Mouse (Mus musculus) A20 (cell line): ENCODE data around the gene Dennd6b.
A peak's percentile ranks its signal among the peaks of the same experiment; 100 is the strongest.

Experiments
- DNase-seq: peaks from one replicate; pipeline ENCODE4 v3.0.0-alpha.2; 2011; ENCODE audit warnings: low read depth, low spot score

The Dennd6b gene

GRCm38 (mm10) chr15:89181561-89182270 lies 14.6 kb downstream of the Dennd6b start:
- DNase-seq, result peak; percentile 35

DNA sequence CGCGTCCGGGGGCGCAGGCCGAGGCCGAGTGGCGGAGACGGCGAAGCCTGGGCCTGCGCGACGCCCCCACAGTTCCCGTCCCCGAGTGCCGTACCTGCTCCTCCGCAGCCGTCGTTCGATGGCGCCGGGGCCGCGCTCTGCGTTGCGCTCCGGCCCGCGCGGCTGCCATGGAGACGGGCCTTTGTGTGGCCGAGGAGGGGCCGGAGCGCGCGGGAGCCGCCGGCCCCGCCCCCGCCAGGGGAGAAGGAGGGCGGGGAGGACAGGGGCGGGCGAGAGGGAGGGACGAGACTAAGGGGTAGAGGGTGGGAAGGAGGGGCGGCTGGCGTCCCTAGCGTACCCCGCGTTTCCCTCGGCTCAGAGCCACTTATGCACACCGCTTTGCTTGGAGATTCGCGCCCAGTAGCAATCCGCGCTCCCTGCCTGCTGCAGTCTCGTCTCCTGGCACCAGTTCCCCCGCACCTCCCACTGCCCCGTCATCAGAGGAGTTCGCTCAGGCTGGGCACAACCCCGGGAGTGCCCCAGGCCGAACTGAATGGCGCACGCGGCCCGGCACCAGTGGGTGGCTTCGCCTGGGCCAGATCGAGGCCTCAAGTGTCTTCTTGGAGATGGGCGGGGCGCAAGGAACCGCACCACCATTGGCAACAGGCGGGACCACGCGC lies 15.6 kb downstream of the Dennd6b start, which contains the start of gene Plxnb2:
Gene Plxnb2 (minus strand): TSS at position 218 of the 659 bp plus-strand sequence.
- peak; percentile 92 for DNase-seq

- peak; percentile 70 for DNase-seq
These were observed 16.2 kb downstream of the Dennd6b start for GRCm38 (mm10) chr15:89180081-89180541.

GRCm38 (mm10) chr15:89179630-89179964 lies 16.7 kb downstream of the Dennd6b start:
- peak; percentile 57 for DNase-seq

GRCm38 (mm10) chr15:89178954-89179629 lies 17.2 kb downstream of the Dennd6b start:
- peak; percentile 58 for DNase-seq

DNA sequence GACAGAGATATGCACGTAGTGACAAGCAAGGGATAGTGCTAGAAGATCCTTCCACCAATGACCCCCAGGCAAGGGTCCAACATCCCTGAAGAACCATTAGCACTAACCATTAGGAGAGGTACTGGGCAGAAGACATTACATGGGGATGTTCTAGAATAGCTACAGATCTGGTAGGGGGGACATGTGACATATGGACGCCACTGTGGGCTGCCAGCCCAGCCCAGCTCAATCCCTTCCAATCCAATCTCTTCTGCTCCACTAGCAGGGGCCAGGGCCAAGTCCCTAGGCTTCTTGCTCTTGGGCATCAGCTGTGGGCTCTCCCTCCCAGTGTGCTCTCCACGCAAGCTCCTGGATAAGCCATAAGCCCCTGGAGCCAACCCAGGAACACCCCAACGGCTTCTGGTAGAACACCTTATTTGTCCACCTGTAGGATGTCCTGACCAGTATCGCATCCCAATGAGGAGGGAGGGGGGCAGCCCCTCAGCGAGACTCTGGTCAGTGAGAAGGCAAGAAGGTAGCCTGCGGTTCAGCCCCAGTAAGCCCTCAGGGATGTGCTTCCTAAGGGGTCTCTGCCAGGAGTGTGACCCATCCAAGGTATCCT lies 17.9 kb downstream of the Dennd6b start:
- DNase-seq, result peak; percentile 14

GRCm38 (mm10) chr15:89177576-89178259 lies 18.6 kb downstream of the Dennd6b start:
- peak; percentile 64 for DNase-seq

DNA sequence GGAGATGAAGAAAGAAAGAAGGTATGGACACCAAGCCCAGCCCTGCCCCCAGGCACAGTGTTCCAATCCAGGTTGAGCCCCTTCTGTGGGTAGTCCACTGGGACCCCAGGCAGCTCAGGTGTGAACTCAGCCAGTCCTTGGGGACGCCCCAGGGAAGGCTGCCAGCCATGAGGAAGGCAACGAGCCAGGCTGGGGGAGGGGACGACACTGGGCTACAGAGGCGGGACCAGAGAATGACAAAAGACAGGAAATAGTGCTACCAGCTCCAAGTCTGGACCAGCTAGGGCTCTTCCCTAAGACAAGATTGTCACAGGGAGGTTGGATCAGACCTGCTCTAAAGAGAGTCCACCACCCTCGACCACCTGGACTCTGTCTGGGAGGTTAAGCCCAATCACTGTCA lies 19.2 kb downstream of the Dennd6b start:
- peak; percentile 60 for DNase-seq

GRCm38 (mm10) chr15:89175411-89176155 lies 20.7 kb downstream of the Dennd6b start:
- no peak for DNase-seq

GRCm38 (mm10) chr15:89174889-89175339 lies 21.4 kb downstream of the Dennd6b start:
- no peak for DNase-seq

- DNase-seq, result peak; percentile 74
These were observed 22.4 kb downstream of the Dennd6b start for GRCm38 (mm10) chr15:89173906-89174214.

- peak; percentile 79 for DNase-seq
These were observed 23.0 kb downstream of the Dennd6b start for GRCm38 (mm10) chr15:89173024-89173905.

- no peak for DNase-seq
These were observed 23.9 kb downstream of the Dennd6b start for GRCm38 (mm10) chr15:89172276-89172935.

- no peak for DNase-seq
These were observed 24.7 kb downstream of the Dennd6b start for GRCm38 (mm10) chr15:89171526-89172051.

GRCm38 (mm10) chr15:89170102-89170501 lies 26.2 kb downstream of the Dennd6b start:
- DNase-seq, result no peak

- DNase-seq, result no peak
These were observed 26.9 kb downstream of the Dennd6b start for GRCm38 (mm10) chr15:89169431-89169830.

DNA sequence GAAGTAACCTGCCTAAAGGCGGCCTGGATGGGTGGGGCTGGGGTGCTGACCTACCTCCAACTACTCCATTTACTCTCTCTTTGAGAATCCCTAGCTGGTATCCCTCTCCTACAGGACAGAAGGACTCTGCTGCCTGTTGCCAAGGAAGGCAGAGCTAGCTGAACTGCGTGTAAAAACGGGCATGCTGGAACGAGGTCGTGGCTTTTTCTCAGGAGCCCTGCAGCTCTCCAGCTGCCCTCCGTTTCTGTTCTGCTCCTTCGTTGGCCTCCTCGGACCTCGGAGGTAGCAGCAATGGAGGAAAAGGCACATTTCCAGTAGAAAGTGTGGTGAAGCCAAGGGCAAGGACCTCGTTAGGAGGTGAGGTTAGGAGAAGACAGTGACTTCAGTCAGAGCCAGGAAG lies 27.4 kb downstream of the Dennd6b start:
- no peak for DNase-seq

DNA sequence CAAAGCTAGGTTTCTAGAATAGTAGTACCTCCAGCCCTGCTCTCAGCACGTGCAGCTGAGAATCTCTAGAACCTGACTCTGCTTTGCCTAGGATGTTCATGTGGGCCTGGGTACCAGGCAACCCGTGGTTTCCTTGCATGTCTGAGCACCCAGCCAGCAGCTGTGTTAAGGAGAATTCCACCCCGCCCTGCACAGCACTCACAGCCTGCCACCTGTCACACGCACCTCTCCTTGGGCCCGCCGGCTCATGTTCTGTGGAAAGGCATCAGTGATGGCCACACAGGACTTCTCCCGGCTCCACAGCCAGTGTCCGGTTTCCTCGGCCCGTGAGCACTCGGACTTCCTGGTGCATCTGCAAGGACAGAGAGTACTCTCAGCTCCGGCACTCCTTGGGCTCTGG lies 30.8 kb downstream of the Dennd6b start:
- DNase-seq, result no peak

DNA sequence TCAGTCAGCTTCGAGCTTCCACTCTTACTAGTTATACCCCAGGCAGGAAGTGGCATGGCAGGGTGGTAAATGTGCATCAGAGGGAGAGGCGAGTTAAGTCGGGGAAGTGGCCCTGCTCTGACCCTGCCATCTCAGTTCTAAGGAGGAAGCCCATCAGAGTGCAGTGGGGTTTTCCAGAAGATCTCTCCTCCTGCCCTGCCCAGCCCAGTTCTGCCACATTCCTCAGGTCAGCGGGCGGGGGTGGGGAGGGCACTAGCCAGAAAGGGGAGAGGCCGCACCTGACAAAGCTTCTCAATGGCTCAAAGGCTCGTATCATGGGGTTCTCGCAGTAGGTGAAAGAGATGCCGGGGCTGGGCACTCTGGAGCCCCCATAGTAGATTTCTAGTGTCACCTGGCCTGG lies 34.9 kb downstream of the Dennd6b start:
- DNase-seq, result no peak
